Comparison of ENCODE assay signal across 8 mouse cellular contexts in the genomic region with DNA sequence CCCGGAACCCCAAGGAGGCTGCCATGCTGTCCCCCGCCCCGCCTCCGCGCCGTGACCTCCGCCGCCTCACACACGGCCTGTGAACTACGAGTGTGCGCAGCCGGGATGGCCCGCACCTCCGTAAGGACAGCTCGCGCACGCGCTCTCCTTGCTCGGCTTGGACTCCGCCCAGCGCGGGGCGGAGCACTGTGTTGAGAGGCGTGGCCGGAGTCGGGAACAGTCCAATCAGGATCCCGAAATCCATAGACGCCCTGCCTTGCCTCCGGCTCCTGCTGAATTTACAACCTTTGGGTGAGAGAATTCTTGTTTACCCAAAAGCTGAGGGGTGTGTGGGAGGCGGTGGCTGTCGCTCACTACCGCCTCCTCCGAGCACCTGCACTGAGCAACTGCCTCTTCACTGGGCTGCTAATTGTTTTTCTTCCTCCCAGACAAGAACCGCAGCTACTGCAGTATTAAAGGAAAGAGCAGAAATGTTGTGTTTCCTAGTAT. TPM values are rescaled to one million over a fixed set of nuclear protein-coding genes. Genes with fewer than 3 reads are reported as not detected.
A peak's percentile ranks its signal among the peaks of the same experiment; 100 is the strongest.
DNase-seq lines count a peak whose midpoint lies in the region; ATAC-seq and TF ChIP-seq lines count a peak whose summit lies in the region.

A gene (minus strand): TSS at position 166 of the 489 bp plus-strand sequence.

- H3K9ac ChIP-seq in hindbrain, postnatal 0 days (replicated peaks; ENCODE audit: low read length) = peak within 1 kb of the TSS; percentile 73

- no peaks in the 10 kb centered on the region for H3K9me3 ChIP-seq in hindbrain, postnatal 0 days (ENCODE audit: low read length)

- no peaks in the 10 kb centered on the region for H3K36me3 ChIP-seq in hindbrain, postnatal 0 days (ENCODE audit: insufficient read depth, low read length)

- H3K4me3 ChIP-seq in gastrocnemius, adult 2 months = peak within 1 kb of the TSS; percentile 88
- H3K4me3 ChIP-seq in hindbrain, postnatal 0 days (ENCODE audit: low read length) = peak within 1 kb of the TSS; percentile 77
- H3K4me3 ChIP-seq in left cerebral cortex, adult 2 months = peak within 1 kb of the TSS; percentile 83

- intact Hi-C loops in gastrocnemius, adult 2 months (cut with DNase I) = loop anchor here (5.0 kb wide), 1 partner anchor 72 kb away; a partner anchor contains a TSS
- intact Hi-C loops in left cerebral cortex, adult 2 months (cut with DNase I) = loop anchor here (1.0 kb wide), 1 partner anchor 73 kb away; a partner anchor contains a TSS

- WGBS in hindbrain, postnatal 0 days = under 1% methylated on average over 33 of the region's 34 CpGs

- TF ChIP-seq CTCF in gastrocnemius, adult 2 months (IDR thresholded peaks at IDR 0.05) = peak; percentile 56
- peak; percentile 67 for TF ChIP-seq CTCF in hindbrain, postnatal 0 days (IDR thresholded peaks at IDR 0.05; ENCODE audit: low read depth)
- peak; percentile 27; the same call in 1 of the 2 replicates for TF ChIP-seq CTCF in left cerebral cortex, adult 2 months (IDR thresholded peaks at IDR 0.05)

- H3K27ac ChIP-seq in gastrocnemius, adult 2 months = peak within 1 kb of the TSS; percentile 95
- peak within 1 kb of the TSS; percentile 80 for H3K27ac ChIP-seq in hindbrain, postnatal 0 days
- peak within 1 kb of the TSS; percentile 74 for H3K27ac ChIP-seq in left cerebral cortex, adult 2 months

- DNase-seq in ZHBTc4 (ENCODE audit: low read depth, low spot score) = peak; percentile 99
- DNase-seq in gastrocnemius, adult 2 months = peak; percentile 99
- peak; percentile 99 for DNase-seq in hindbrain, postnatal 0 days (ENCODE audit: low spot score)
- DNase-seq in left cerebral cortex, adult 2 months (ENCODE audit: extremely low spot score in 1 of 2, low spot score in 2 of 2) = peak; percentile 94 to 96
- DNase-seq in right cerebral cortex, adult 2 months (ENCODE audit: low spot score in 2 of 2) = peak; percentile 94 to 95
- DNase-seq in urinary bladder, postnatal 14 days (ENCODE audit: low spot score) = peak; percentile 97

- no peaks in the 10 kb centered on the region for H3K4me1 ChIP-seq in hindbrain, postnatal 0 days (ENCODE audit: insufficient read depth, low read length)

- H3K27me3 ChIP-seq in hindbrain, postnatal 0 days (ENCODE audit: insufficient read depth, low read length) = no peaks in the 10 kb centered on the region

- H3K4me2 ChIP-seq in hindbrain, postnatal 0 days (ENCODE audit: low read depth, low read length) = peak within 1 kb of the TSS; percentile 69

- peak; percentile 96 for ATAC-seq in common myeloid progenitor, adult 5-6 weeks (replicated peaks; ENCODE audit: low read depth, poor library complexity, severe bottlenecking)
- peak; percentile 100 for ATAC-seq in hindbrain, postnatal 0 days
- ATAC-seq in megakaryocyte, adult 5-6 weeks (ENCODE audit: poor library complexity, severe bottlenecking) = peak; percentile 99

RNA-seq across cellular contexts. Expression of the gene that starts here (rescaled TPM):
- 57.6 and 70.8 TPM in 2 replicates for total RNA-seq in common myeloid progenitor, adult 5-6 weeks (2017)
- 100 to 1,000 TPM; 105 to 137 TPM for total RNA-seq in gastrocnemius, adult 2 months (2021)
- 24.8 and 35.3 TPM in 2 replicates for total RNA-seq in hindbrain, postnatal 0 days (2014; rRNA removed)
- 71.9 and 78.6 TPM in 2 replicates for polyA plus RNA-seq in hindbrain, postnatal 0 days (2015; fragmentation: Nextera tagmentation; extraction: Ambion mirVana)
- total RNA-seq in left cerebral cortex, adult 2 months (2021) = 10 to 100 TPM; 46.5 to 49.3 TPM
- total RNA-seq in megakaryocyte, adult 5-6 weeks (2015) = 41.2 and 45.0 TPM in 2 replicates
- 23.8 and 29.6 TPM in 2 replicates for total RNA-seq in megakaryocyte, adult 5-6 weeks (2017)

Comparison
In these comparisons a context has a peak if more than half of its experiments do, and no peak if none do; other contexts are left out.
1. Peak in every context shown above with its lines: DNase-seq, ATAC-seq, H3K4me3 ChIP-seq and H3K27ac ChIP-seq.